Mouse (Mus musculus) frontal cortex, postnatal 10 days (tissue): ENCODE data around the gene Fam24b.

ENCODE experiments used
- DNase-seq, 2 experiments: peaks; one replicate each; pipeline ENCODE4 v3.0.0; 2022; ENCODE audit warnings: low spot score in 2 of 2, mixed read lengths in 1 of 2

Gene Fam24b

DNA sequence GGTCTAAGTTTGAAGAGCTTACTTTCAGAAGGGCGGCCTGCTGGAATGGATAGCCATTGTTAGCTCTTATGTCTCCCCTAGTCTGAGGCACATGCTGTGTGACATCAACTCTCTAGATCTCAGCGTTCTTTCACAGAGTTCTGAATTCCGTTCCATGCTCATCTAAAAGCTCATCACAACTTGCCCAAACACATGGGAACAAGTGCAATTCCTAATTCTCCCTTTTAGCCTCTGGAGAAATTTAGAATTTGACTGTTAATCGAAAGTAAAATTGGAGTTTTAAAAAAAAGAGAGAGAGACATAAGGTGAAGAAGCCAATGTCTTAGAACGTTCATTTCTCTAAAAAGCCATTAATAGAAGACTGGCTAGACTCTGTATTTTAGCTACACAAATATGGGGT is at the start of gene Fam24b:
Gene Fam24b (minus strand): TSS at position 101 of the 400 bp plus-strand sequence.
- no peak for DNase-seq

DNA sequence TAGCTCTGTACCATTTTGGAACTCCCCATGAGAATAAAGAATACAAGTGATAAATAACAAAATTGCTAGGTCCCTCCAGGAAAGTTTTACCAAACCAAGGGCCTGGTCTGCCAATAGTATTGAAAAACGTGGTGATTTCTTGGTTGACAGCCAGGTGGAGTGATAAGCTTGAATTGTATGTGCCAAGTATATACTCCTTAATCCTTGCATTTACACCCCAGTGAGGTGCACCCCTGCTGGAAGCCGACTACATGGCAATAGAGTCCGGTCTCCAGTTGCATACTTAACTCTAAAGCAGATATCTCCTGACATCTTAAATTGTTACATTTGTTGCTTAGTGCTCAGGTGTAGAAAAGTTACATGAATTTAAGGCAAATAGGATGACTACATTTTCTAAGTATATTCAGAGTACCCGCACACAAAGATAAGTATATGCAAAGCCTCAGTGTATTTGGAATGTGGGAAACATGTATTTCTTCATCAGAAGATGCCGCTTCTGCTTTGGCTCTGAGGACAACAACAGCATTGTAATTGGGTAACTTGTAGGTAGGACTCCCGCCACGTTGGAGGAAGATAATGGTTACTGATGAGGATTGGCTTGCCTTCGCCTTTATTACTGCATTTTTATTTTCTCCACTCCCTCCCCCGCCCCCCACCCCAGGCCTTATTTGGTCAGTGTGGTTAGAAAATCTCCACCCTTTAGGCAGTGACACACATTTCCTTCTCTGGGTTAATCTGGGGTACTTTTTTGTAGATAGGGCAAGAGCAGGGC is 42.8 kb upstream of the Fam24b start:
- DNase-seq: no peak

DNA sequence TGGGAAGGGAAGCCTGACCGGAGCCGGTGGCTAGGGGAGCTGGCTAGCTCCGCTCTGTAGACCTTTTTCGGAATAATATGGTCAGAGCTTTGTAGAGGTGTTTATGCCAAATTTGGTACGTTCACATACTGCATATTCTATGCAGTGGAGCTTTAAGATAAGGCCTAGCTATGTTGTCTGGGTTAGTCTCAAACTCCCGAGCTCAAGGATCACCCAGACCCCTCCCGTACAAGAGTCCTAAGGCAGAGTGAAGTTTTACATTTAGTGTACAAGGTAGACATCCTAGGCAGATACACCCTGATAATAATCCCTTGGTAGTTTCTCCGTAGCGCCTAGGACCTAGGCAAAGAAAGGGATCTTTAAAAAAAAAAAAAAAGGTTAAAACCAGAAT is 42.1 kb upstream of the Fam24b start:
- no peak for DNase-seq

DNA sequence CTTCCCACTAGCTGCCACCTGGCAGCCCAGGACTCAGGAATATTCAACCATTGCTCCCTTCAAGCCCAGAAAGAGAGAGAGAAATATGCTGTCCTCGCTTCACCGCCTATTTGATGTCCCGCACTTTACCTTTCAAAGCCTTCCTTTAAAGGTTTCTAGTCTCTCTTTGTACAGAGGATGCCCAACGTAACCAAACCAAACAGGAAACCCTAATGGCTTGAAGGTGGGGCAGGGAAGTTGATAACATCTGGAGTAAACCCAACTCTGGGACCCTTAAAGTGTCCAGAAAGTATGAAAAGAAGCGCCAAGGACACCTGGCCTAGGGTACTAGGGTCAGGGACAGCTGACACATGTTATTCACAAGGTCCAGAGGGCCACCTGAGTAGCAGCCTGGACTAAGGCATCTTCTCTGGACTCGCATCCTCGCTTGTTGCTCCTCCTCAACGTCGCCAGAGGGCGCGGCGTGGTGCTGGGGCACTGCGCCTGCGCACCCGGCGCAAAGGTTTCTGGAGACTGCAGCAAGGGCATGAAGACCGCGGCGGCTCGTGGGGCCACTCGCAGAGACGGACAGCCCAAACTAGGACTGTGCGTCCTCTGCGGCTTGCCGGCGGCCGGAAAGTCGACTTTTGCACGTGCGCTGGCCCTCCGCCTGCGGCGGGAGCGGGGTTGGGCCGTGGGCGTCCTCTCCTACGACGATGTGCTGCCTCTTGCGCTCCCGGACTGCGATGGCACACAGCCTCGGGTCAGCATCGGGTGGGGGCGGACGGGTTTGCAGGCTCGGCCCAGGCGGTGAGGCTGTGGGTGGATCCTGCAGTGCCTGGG is 41.5 kb upstream of the Fam24b start, which contains the start of gene Pstk:
Gene Pstk (plus strand): TSS at position 494 of the 822 bp plus-strand sequence.
- DNase-seq: peak; percentile 75 to 86

DNA sequence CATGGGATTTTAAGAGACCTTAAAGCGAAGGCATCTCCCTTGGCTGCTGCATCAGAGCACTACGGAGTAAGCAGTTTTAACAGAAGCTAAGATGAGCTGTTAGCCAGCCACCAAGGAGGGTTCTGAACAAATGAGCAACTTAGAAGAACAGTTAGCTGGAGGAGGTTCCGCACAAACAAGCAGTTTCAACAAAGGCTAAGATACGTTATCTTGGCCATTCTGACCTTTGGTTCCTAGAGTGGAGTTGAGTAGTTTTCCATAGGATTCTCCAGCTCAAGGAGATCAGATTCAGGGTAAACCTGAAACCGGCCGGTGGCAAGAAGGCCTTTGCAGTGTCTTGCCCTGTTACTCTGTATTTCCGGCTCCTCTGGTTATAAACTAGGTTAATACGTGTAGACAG is 34.8 kb upstream of the Fam24b start:
- no peak for DNase-seq

DNA sequence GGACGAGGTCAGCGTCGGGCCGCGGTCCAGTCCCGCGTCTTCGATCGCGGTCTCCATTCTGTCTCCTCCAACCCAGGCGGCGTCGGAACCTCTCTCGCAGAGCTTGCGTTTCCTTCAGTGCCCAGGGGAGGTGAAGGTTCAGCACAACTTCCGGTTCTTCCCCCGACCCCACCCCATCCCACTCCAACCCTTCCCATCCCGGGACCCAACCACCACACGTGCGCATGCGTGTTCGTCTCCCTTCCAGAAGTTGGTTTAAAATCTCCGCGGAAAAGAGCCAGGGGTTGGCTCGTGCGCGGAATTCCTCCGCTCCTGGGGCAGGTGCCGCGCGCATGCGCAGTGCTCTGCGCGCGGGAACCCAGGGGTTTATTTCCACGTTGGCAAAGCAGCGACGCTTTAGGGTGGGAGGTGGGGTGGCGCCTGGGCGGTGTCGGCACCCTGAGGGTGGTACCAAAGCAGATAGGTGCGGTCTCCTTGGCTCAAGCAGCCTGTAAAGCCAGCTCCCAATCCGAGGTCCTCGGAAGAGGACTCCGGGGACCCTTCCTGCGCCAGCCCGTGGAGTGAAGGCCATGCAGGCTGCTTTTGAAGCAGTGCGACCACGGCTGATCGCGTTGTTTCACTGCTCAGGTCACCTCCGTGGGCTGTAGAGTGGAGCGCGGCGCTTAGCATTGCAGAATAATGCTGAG is 33.4 kb upstream of the Fam24b start, which contains the start of gene 2310057M21Rik:
Gene 2310057M21Rik (minus strand): TSS at position 145 of the 686 bp plus-strand sequence.
- DNase-seq: peak; percentile 92 to 93

DNA sequence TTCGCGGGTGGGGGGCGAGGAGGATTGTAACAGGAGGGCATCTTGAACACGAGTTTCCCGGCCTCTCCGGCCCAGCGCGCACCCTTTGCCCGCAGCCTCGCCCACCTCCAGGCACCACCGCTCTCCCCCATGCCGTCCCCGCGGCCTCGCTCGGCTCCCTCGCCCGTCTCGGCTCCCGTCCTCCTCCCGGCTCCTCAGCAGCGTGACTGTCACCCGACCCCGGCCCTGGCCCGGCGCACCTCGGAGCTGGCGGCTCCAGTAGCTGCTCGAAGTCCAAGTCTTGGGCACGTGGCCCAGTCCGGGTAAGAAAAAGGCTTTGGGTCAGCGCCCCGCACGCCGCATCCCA is 32.9 kb upstream of the Fam24b start:
- DNase-seq: no peak

DNA sequence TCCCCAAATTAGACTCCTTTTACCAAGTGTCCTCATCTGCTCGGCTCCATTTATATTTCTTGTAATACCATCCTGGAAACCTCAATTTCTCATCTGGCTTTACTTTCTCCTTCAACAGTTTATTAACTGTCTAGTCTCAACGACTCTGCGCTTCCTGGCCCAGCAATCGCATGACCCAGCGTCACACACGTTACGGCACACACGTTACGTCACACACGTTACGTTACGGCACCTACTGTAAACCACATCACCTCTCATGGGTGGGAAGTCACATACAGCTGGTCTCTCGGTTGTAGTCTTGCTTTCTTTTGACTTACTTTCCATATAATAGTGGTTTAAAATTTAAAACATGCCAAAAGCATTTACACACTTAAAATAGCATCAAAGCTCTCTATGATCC is 26.8 kb upstream of the Fam24b start:
- no peak for DNase-seq

DNA sequence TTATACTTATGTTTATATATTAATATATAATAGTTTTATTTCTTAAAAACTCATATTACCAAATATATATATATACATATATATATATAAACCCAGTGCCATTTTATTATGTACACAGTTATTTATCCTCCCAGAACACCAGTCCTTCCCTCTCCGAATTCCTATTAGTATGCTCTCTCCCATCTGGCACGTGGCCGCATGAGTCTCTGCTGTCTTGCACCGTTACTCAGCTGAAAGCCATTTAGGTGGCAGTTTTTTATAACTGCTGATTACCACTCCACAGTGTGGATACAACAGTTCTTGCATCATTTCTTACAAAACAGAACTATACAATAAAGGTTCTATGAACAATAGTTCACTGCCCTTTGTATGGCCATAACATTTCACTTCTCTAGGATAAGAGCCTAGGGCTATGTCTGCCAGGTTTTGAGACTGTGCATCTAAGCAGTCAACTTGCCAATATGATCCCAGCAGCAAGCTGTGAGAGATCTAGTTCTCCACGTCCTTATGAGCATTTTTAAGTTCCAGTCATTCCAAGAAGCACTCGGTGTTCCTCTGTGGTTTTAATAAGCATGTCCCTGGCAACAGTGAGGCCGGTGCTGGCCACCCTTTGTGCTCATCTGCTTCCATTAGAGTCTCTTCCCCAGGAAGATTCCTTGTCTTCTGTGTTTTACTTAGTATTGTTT is 16.7 kb upstream of the Fam24b start:
- DNase-seq: no peak

DNA sequence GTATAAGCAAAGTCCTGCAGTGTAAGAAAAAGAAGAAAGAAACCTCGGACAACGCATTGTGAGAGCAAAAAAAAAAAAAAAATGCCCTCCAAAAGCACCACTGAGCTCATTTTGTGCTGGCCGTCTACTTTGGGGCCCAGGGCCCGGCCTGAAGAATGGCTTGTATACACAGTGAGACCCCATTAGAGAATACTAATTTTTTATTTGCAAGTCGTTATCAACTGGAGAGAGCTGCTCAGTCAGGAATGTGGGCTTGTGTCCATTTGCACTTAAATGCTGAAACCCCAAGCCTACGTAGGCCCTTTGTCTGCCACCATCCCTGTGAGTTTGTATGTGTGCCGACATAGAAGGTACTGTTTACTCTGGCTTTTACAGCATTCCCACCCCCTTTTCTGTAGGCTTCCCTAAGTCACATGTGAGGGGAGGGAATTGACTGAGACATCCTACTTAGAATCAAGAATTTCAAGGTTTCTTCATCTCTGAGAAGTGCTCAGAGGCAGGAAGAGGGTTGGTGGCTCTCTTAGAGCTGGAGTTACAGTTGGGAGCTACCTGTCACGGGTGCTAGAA is 8.3 kb upstream of the Fam24b start:
- no peak for DNase-seq

DNA sequence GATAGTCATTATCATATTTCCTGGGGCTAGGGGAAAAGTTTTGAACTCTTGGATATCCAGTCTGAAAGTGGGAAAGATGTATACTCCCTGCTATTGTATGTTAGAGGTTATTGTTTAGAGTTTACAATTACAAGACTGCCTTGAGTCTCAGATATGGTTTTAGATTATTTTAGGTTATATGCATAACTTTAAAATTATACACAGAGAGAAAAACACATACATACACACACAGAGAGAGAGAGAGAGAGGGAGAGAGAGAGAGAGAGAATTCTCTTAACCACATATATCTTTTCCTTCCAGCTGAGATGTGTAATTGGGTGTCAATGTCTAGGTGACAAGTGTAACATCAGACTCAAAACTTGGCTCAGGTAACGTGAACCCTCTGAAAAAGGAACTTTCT is 4.2 kb upstream of the Fam24b start, which contains the start of gene Fam24a:
Gene Fam24a (plus strand): TSS at position 301 of the 400 bp plus-strand sequence.
- DNase-seq: no peak

DNA sequence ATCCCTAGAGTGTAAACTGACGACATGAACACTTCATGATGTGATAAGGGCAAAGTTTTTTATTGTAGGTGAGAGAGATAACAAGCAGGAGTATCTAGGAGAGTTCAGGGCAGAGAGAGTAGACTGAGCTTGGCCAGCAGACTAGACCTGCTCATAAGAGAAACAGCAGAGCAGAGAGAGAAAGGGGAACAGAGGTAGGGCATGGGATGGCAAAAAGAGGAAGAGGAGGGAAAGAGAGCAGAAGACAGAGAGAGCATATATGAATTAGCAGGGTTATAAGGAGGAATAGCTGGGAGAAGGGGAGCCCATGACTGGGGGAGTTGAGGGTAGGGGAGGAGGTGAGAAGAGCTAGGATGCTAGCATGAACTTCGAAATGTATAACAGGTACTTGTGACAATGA is 2.4 kb upstream of the Fam24b start:
- no peak for DNase-seq

DNA sequence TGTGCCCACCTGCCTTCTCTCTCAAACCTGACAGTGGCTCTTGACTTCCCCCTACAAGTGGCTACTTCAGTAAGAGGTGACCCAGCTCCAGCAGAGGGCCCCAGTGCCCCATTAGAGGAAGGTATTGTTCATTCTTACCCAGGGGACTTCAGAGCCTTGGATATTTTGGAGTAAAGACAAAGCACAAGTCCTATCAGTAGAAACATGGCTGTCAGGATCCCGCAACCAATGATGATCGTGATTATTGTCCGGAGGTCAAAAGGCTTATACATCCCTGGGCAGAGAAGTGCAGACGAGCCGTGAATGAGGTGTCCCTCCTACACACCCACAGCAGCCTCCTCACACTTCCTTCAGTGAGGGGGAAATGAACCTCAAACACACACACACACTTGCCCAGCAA is 2.3 kb downstream of the Fam24b start:
- DNase-seq: no peak

DNA sequence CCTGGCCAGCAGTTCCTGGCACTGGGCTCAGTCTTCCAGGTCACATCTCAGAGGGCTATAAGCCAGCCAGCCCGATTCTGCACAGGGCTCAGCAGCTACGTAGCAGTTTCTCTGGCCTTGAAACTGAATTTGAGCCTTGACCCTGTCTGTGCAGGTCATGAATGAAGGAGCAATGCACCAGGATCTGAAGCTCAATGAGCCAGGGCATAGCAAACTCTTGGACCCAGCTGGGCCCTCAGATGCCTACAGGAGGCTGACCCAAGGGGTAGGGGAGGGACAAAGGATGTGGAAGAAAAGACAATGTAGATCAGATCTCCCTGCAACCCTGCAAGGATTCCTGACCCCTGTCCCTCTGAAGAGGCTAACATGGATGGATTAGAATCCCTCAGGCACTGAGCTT is 7.1 kb downstream of the Fam24b start, which contains the start of gene Cuzd1:
Gene Cuzd1 (minus strand): TSS at position 101 of the 400 bp plus-strand sequence.
- no peak for DNase-seq

DNA sequence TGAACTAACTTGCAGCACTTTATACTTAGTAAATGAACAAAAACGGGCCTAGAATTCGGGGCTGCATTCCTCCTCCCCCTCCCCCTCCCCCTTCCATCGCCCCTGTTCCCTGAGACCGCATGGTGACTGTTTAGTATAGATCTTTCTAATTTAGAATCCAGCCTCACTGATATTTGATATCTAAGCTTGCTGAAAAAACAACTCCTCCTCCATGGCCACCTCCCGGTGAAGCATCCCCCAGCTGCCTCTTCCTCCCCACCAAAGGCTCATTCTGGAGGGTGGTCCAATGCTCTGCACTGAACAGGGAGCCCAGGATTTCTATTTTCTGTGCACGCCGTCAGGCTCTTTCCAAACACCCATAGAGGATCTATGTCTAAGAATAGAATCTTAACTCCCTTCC is 11.0 kb downstream of the Fam24b start:
- no peak for DNase-seq

DNA sequence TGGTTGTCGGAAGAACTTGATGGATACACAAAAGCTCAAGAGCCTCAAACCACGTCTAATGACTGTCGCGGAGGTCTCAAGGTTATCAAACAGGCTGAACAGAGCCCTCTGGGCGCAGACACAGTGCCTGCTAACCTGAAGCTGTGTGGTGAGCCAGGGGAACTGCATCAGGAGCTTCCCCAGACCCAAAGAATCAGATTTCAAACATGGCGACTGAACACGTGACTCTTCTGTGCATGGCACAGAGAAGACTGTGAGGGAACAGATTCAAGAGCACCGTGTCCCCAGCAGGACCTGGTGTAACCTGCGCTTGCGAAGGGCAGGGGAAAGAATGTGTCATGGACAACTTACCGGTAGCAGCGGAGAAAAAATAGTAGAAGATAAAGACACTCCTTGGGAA is 11.7 kb downstream of the Fam24b start:
- no peak for DNase-seq

DNA sequence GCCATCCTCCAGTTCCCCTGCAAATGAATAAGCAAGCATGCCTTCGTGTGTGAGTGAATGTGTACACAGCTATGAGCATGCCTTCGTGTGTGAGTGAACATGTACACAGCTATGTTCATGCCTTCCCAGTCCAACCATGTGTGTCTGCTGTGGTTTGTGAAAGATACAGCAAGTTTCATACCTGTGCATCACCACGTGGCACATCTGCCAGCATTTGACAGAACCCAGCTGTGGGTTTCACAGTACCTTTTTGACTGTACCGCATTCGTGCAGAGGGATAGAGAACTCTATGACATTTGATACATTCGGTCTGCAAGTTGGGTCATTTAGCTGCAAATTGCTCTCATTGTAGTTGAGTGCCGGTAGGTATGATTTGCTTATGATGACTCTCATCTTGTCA is 14.8 kb downstream of the Fam24b start:
- DNase-seq: no peak

DNA sequence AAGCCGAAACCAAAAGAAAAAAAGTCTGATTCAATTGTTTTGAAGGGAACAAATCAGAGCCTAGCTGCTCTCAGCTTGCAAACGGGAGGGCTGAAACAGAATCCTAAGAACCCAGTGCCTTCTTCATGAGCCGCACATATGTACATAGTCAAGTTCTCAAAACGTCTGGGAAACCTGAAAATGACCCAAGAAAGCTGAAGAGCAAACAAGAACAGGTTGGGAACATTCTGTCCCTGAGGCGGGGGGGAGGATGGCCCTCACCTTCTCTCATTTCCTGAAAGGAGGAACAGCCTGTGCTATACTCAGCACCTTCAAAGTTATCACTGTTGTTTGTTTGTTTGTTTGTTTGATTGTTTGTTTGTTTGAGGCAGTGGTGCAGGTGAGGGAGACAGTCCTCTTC is 22.6 kb downstream of the Fam24b start:
- DNase-seq: no peak

DNA sequence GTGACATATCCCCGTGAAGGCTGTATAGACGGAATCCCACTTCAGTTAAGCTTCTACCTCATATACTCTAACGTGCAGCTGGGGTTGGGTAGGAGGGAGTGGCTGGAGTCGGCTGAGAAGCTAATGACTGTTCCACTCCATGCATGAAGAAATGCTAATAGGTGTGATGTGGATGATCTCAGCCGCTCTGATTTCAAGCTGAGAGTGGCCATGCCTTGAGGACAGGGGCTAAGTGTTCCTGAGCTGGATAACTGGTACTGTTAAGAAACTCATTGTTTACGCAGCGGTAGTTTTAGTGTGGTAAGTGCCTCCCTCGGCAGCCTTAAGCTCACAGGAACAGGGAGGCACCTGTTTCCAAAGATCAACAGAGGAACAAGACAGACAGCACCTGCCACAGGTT is 26.0 kb downstream of the Fam24b start:
- DNase-seq: no peak

DNA sequence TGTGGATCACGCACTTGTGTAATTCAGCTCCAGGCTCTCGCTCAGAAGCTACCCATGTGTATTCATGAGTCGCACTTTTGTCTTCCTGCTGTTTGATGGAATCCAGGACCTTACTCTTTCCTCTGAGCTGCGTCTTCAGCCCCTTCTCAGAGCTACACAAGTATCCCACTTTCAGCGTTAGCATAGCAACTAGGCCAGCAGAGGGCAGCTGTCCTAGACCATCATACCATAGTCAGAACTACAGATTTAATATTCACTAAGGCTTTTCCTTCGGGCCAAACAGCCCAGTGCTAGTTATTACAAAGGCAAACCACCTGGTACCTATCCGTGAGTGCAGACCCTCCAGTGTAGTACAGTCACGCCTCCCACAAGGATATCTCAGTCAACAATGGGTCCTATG is 32.2 kb downstream of the Fam24b start:
- DNase-seq: no peak
